Mouse (Mus musculus) frontal cortex, postnatal 25 days (tissue): ENCODE results near the gene Shank2.

Experiments used
- DNase-seq, 2 experiments: peaks; one replicate each; pipeline ENCODE4 v3.0.0; 2022; ENCODE audit warnings: low spot score in 2 of 2

The Shank2 gene

DNA sequence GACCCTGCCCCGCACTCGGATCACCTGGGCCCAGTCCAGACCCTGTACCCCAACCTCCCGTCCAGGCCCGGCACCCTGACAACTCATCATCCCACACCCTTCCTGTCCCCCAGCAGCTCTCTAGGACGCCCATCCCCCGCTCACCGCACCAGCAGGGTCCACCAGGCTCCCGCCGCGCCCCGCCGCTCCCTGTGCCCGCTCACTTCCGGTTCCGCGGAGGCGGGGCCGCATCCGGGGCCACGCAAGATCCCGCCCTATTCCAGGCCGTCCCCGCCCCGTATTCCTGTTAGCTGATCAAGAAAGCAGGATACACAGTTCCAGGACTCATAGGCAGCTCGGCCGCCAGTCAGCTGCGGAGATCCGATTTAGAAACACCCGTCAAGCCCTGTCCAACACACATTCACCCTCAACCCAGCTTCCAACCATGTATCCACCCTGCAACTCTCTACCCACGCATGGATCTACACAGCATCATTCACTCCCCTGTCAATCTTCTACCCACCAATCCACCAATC is 468.9 kb downstream of the Shank2 start, which contains the start of gene Cttn:
Gene Cttn, minus strand, starts transcription at position 465 of the 515 bp plus-strand sequence.
- peak; percentile 80 to 82 for DNase-seq

- no peak for DNase-seq
Measured at GRCm38 (mm10) chr7:144471103-144471502, 469.4 kb downstream of the Shank2 start.

- DNase-seq = no peak
Measured at GRCm38 (mm10) chr7:144473486-144473885, 471.8 kb downstream of the Shank2 start.
